In the genomic region with DNA sequence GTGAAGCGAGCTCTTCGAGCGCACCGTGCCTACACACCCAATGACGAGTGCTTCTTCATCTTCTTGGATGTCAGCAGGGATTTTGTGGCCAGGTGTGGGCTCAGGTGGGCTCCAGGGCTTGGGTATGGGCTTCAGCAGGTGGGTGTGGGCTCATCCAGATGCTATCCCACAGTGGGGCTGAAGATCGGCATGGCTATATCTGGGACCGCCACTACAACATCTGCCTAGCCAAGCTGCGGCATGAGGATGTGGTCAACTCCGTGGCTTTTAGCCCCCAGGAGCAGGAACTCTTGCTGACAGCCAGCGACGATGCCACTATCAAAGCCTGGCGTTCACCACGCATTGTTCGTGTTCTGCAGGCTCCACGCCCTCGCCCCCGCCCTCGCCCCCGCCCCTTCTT, we compare ENCODE assay signal across 43 mouse cellular contexts. TPM values are rescaled to one million over a fixed set of nuclear protein-coding genes. Genes with fewer than 3 reads are reported as not detected.
"Had no signal": no experiment of that assay in that cellular context is flagged by ENCODE, and none has a peak within 500 bp of the region (broad histone marks: within the 10 kb centered on the region; RNA-seq: fewer than 3 reads in every experiment).

No protein-coding gene starts in this region.

- H3K9me3 ChIP-seq: heart, embryonic 13.5 days; heart, embryonic 15.5 days; hindbrain, embryonic 13.5 days; hindbrain, embryonic 15.5 days; limb, embryonic 13.5 days; limb, embryonic 15.5 days; liver, embryonic 12.5 days had no signal

- H3K27ac ChIP-seq: heart, embryonic 13.5 days; heart, embryonic 15.5 days; hindbrain, embryonic 13.5 days; hindbrain, embryonic 15.5 days; hindbrain, postnatal 0 days; limb, embryonic 13.5 days; limb, embryonic 15.5 days; liver, embryonic 12.5 days; liver, embryonic 14.5 days had no signal

- H3K27me3 ChIP-seq: heart, embryonic 13.5 days; heart, embryonic 15.5 days; hindbrain, embryonic 13.5 days; hindbrain, embryonic 15.5 days; limb, embryonic 13.5 days; limb, embryonic 15.5 days; liver, embryonic 12.5 days had no signal

- DNase-seq: gastrocnemius, postnatal 14 days; gastrocnemius, postnatal 36 days; heart, adult 11 months; heart, postnatal 14 days; heart, postnatal 36 days; kidney, adult 11 months; kidney, adult 2 months; kidney, adult 9 months; kidney, postnatal 10 days; kidney, postnatal 25 days; layer of hippocampus, adult 9-11 months; layer of hippocampus, postnatal 36 days; left cerebral cortex, postnatal 4 days had no signal

- H3K4me3 ChIP-seq: heart, embryonic 13.5 days; heart, embryonic 15.5 days; hindbrain, embryonic 13.5 days; hindbrain, embryonic 15.5 days; limb, embryonic 13.5 days; limb, embryonic 15.5 days; liver, embryonic 12.5 days had no signal

RNA-seq across cellular contexts. Expression of a gene that starts 10.8 kb away (rescaled TPM):
- total RNA-seq: gastrocnemius, adult 18-20 months; gastrocnemius, adult 8-10 months; gastrocnemius, postnatal 14 days; gastrocnemius, postnatal 36 days; heart, adult 8-10 months; heart, postnatal 14 days; heart, postnatal 36 days; hematopoietic stem cell, adult 5-6 weeks; hindbrain, postnatal 0 days; layer of hippocampus, adult 18-20 months; layer of hippocampus, adult 8-10 months; layer of hippocampus, postnatal 14 days; layer of hippocampus, postnatal 36 days; left cerebral cortex, adult 18-20 months; left cerebral cortex, adult 8-10 months; left cerebral cortex, postnatal 10 days; left cerebral cortex, postnatal 25 days; left cerebral cortex, postnatal 4 days; liver, adult 2 months had no signal
- polyA plus RNA-seq: heart, embryonic 11.5 days; heart, embryonic 13.5 days; heart, embryonic 15.5 days; heart, postnatal 0 days; hindbrain, embryonic 11.5 days; hindbrain, embryonic 13.5 days; hindbrain, embryonic 15.5 days; hindbrain, postnatal 0 days; intestine, embryonic 14.5 days; intestine, embryonic 16.5 days; kidney, adult 2 months; kidney, embryonic 16.5 days; large intestine, adult 2 months; limb, embryonic 11.5 days; limb, embryonic 13.5 days; limb, embryonic 15.5 days; liver, embryonic 12.5 days; liver, embryonic 14.5 days; liver, embryonic 16.5 days had no signal

RNA-seq across cellular contexts. Expression of a gene that starts 34.7 kb away (rescaled TPM):
- total RNA-seq: gastrocnemius, adult 18-20 months; gastrocnemius, adult 8-10 months had no signal
- polyA plus RNA-seq: limb, embryonic 11.5 days had no signal
